Mouse (Mus musculus) thymus, adult 2 months (tissue): ENCODE data around the gene Eif5.

Experiments used
- CTCF ChIP-seq: fragments of 200-500 bp; IDR thresholded peaks from 2 replicates; pipeline ENCODE4 v1.5.1; 2012; ENCODE audit warnings: mild to moderate bottlenecking, control low read depth, low read length, moderate library complexity, borderline replicate concordance; ENCODE audit not compliant: control insufficient read depth, poor library complexity, insufficient read depth; ENCODE audit errors: extremely low read depth
- POLR2A ChIP-seq: fragments of 200-500 bp; IDR thresholded peaks from 2 replicates; pipeline ENCODE4 v1.6.1; 2012; ENCODE audit warnings: mild to moderate bottlenecking, low read length, control low read depth, moderate library complexity; ENCODE audit not compliant: control insufficient read depth, poor library complexity, insufficient read depth; ENCODE audit errors: extremely low read depth

DNA sequence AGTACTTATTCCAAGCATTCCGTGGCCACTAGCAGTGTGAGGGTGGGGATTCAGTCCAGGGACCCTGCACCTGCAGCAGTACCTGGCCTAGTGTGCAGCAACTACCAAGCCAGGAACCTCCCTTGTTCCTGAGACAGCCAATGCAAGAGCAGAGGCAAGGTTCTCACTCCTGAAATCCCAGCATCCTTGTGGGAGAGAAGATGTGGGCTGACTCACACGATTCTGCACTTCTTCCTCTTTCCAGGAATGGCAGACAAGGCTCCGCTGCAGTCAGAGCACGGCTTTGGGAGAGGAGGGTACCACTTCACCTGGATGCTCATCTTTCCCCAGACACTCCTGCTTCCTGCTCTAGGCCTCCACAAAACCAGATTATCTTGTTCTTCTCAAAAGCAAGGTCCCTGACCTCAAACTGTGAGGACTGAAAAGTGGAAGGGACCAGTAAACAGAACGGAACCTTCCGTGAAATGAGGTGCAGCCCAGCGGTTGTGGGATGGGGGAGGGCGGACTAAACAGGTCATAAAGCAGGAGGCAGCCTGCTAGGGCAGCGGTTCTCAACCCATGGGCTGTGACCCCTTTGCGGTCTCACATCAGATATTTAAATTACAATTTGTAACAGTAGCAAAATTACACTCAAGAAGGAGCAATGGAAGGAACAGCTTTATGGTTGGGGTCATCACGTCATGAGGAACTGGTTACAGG, 4.6 kb upstream of the Eif5 start:
- TF ChIP-seq POLR2A (no peak), CTCF (no peak)
